Mouse (Mus musculus) midbrain, embryonic 10.5 days (tissue): ENCODE measurements around the gene Fth1. TPM values are rescaled to one million over a fixed set of nuclear protein-coding genes. Genes with fewer than 3 reads are reported as not detected.
"Not testable (repeated sequence)": the region's sequence is repeated elsewhere in the genome, so short reads cannot be mapped to it uniquely, and the experiment has no call there.

Experiments used
- DNase-seq: peaks from one replicate; pipeline ENCODE4 v3.0.0-alpha.2; 2017; ENCODE audit warnings: low spot score
- H3K27ac ChIP-seq: fragments of 300-500 bp; sonication (generic); replicated peaks from 2 replicates; pipeline ENCODE4 v1.5.1; 2016; ENCODE audit warnings: mild to moderate bottlenecking
- H3K27me3 ChIP-seq: fragments of 300-500 bp; sonication (generic); 2 replicates; pipeline ENCODE4 v1.6.1; 2016; ENCODE audit warnings: low read depth, mild to moderate bottlenecking; ENCODE audit not compliant: poor library complexity, severe bottlenecking
- H3K36me3 ChIP-seq: fragments of 300-500 bp; sonication (generic); 2 replicates; pipeline ENCODE4 v1.6.1; 2016; ENCODE audit warnings: mild to moderate bottlenecking, moderate library complexity
- H3K4me1 ChIP-seq: fragments of 300-500 bp; sonication (generic); 2 replicates; pipeline ENCODE4 v1.6.1; 2016
- H3K4me3 ChIP-seq: fragments of 300-500 bp; sonication (generic); 2 replicates; pipeline ENCODE4 v1.5.1; 2016; ENCODE audit warnings: mild to moderate bottlenecking, moderate library complexity
- H3K9me3 ChIP-seq: fragments of 300-500 bp; sonication (generic); replicated peaks from 2 replicates; pipeline ENCODE4 v1.6.1; 2016; ENCODE audit warnings: mild to moderate bottlenecking
- WGBS: fragments of 180-500 bp; shearing (Covaris S2); methylation state at CpG from one replicate; pipeline ENCODE4 v1.1.7; 2016; 5-methylcytosine and 5-hydroxymethylcytosine counted together
- polyA plus RNA-seq: library from polyadenylated mRNA; unstranded; fragments of >200 nt; fragmentation: Nextera tagmentation; extraction: Ambion mirVana; gene quantifications from 2 replicates; pipeline ENCODE4 v1.2.1, GENCODE M21; 2016

Fth1 gene
- polyA plus RNA-seq, 1 experiment from 2014 or later, result 1,398 TPM

DNA sequence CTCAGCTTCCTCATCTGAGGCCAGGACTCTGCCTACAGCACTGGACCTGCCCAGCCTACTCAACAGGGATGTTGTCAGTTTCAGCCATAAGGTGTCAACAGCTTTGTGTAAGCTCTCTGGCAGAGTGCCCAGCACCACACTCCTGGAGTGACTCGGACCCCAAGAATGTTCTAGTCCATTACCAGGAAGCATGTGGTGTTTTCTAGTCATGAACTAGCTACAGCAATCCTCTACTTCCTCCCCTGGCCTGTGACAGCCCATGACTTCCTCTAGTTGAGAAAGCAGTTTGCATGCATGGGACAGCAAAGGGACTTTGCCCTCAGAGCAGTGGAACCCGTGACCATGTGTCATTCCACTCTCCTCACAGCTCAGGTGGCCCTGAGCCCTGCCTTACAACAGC is 5.5 kb upstream of the Fth1 start:
- H3K9me3 ChIP-seq, H3K27me3 ChIP-seq, H3K36me3 ChIP-seq, H3K4me3 ChIP-seq, H3K4me1 ChIP-seq, H3K27ac ChIP-seq, DNase-seq: not testable (repeated sequence)
- 73% methylated on average over 2 of the region's 2 CpGs for WGBS

DNA sequence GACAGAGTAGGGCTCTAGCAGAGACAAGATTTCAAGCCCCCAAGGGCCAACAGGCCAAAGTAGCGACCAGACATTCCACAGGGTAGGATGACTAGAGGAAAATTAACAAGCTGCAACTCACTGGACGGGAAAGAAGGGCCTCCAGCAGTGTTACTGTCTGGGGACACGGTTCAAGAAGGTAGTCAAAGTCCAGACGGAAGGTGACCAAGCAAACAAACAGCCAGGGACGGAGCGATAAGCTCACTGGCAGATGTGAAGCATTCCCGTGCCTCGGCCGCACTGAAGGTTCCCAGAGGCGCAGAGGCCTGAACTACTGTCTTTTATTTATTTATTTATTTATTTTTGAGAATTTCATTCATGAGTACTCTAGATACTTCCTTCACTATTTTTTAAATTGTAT is 3.3 kb upstream of the Fth1 start:
- Histone ChIP-seq H3K4me3 (no peak overlapping the region), H3K9me3 (no peaks in the 10 kb centered on the region), H3K27me3 (no peaks in the 10 kb centered on the region), H3K4me1 (peaks cover 11% of the 10 kb centered on the region), H3K36me3 (no peaks in the 10 kb centered on the region), H3K27ac (no peak overlapping the region)
- WGBS, result 68% methylated on average over 10 of the region's 10 CpGs
- DNase-seq, result no peak

DNA sequence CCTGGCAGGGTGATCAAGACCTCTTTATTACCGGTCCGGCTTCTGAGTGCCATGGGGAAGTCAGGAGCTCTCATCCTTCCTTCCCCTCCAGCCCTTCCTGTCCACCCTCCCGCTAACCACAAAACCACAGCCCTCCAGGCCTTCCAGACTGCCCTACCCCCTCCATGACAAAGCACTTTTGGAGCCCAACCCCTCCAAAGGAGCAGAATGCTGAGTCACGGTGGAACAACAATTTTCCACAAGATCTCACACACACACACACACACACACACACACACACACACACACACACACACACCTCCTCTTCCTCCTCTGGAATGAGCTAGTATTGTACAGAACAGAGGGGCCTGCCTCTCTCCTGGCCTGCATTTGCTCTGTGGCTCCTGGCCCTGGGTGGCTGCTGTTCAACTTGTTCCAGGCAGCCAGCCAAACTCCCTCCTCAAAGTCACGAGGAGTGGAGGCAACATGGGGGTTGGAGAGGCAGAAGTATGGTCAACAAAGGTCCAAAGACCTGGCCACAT is 1.9 kb upstream of the Fth1 start:
- H3K36me3 ChIP-seq, result no peaks in the 10 kb centered on the region
- H3K27ac ChIP-seq, result peak overlapping the region; percentile 33; the same call in 1 of the 2 replicates
- DNase-seq, result no peak
- H3K9me3 ChIP-seq, result no peaks in the 10 kb centered on the region
- H3K4me1 ChIP-seq, result peaks cover 17% of the 10 kb centered on the region
- 73% methylated on average over 5 of the region's 5 CpGs for WGBS
- H3K27me3 ChIP-seq, result no peaks in the 10 kb centered on the region
- H3K4me3 ChIP-seq, result no peak overlapping the region

DNA sequence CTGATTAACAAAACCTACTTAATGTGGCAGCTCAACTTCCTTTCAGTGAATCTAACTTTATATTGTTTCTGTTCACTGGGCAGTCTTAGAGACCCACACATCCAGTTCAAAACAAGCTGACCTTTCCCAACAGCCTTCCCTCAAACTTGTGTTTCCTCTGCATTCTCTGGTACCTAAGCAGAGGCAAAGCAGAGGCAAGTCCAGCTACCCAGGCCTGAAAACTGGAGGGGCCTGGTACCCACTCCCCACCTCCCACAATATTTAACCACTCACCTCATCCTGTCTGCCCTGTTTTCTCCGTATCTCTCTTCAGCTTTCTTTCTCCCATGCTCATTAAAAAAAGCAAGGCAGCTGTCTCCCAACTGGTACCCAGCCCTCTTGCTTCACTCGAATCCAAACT is 1.2 kb upstream of the Fth1 start:
- Histone ChIP-seq H3K36me3 (peaks cover 4% of the 10 kb centered on the region), H3K9me3 (no peaks in the 10 kb centered on the region), H3K27ac (no peak overlapping the region), H3K4me3 (no peak overlapping the region), H3K27me3 (no peaks in the 10 kb centered on the region), H3K4me1 (peaks cover 23% of the 10 kb centered on the region)
- DNase-seq, result no peak
- 91% methylated on average over 2 of the region's 2 CpGs for WGBS

DNA sequence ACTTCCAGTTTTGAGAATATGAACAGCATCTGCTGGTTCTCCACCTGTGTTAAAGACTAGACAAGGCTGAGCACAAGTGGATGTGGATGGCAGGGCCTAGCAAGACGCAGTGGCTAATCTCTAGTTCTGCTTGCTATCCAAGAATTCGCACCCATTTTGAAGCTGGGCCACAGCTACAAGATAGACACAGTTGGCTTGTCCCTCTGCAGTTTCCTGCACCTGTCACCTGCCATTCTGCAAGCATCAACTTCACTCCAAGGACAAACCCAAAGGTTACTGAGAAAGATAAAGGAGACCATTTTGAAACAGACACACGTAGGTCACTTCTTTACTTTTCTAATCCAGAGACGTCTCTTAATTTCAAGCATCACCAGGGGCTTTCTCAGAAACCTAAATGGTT is 1.2 kb downstream of the Fth1 start:
- Histone ChIP-seq H3K9me3 (no peaks in the 10 kb centered on the region), H3K27me3 (no peaks in the 10 kb centered on the region), H3K4me3 (peak overlapping the region; percentile 92), H3K4me1 (peaks cover 24% of the 10 kb centered on the region), H3K27ac (peak overlapping the region; percentile 93), H3K36me3 (peaks cover 27% of the 10 kb centered on the region)
- DNase-seq, result no peak
- 68% methylated on average over 4 of the region's 4 CpGs for WGBS

DNA sequence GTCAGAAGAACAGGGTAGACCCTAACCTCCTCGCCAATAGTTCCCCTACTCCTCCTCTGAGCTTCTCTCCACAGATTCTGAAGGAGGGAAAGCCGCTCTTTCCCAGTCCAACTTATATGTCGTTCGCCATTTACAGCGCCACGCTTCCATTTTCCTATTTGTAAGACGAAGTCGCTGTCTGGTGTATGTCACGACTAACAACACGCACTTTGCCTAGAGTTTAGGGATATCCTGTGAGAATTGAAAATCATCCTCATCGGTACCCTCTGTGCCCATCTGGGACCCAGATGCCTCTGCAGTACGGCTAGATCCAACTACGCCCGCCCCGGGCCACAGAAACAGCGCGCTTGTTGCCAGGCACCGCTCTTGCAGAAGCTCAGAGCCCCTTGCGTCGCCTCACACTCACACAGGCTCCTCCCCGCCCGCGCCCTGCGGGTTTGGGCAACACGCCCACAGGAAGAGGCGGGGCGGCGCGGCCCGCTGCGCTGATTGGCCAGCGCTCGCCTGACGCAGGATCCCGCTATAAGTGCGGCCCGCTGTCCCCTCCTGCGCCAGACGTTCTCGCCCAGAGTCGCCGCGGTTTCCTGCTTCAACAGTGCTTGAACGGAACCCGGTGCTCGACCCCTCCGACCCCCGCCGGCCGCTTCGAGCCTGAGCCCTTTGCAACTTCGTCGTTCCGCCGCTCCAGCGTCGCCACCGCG is 1.9 kb downstream of the Fth1 start:
- Histone ChIP-seq H3K36me3 (peaks cover 27% of the 10 kb centered on the region), H3K4me1 (peaks cover 27% of the 10 kb centered on the region), H3K9me3 (no peaks in the 10 kb centered on the region), H3K27me3 (no peaks in the 10 kb centered on the region), H3K27ac (peak overlapping the region; percentile 93), H3K4me3 (peak overlapping the region; percentile 92)
- DNase-seq, result peak; percentile 98
- under 1% methylated on average over 59 of the region's 59 CpGs for WGBS

DNA sequence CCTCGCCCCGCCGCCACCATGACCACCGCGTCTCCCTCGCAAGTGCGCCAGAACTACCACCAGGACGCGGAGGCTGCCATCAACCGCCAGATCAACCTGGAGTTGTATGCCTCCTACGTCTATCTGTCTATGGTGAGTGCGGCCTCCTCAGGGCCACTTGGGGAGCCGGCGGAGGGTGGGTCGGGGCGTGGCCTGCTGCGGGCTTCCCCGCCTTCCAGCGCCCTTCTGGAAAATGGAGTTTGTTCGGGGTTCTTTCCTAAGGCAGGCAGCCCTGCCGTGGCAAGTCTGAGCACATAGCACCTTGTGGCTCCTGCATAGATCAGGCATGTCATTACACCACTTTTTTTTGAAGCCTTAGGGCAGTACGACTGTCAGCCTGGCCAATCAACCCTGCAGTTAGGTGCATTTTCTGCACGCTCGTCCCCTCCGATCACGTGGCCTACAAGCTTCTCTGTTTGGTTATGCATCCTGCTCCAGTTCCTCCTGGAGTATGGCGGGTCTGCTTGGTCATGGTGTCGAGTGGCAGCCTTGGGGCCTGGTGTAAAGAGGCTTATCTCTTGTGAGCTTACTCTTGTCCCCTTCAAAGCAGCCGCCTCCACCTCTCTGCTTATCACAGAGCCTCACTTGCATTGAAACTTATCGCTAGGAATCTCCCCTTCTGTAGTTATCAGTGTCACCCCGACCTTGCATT is 2.6 kb downstream of the Fth1 start:
- DNase-seq, result peak; percentile 56
- H3K27me3 ChIP-seq, result no peaks in the 10 kb centered on the region

DNA sequence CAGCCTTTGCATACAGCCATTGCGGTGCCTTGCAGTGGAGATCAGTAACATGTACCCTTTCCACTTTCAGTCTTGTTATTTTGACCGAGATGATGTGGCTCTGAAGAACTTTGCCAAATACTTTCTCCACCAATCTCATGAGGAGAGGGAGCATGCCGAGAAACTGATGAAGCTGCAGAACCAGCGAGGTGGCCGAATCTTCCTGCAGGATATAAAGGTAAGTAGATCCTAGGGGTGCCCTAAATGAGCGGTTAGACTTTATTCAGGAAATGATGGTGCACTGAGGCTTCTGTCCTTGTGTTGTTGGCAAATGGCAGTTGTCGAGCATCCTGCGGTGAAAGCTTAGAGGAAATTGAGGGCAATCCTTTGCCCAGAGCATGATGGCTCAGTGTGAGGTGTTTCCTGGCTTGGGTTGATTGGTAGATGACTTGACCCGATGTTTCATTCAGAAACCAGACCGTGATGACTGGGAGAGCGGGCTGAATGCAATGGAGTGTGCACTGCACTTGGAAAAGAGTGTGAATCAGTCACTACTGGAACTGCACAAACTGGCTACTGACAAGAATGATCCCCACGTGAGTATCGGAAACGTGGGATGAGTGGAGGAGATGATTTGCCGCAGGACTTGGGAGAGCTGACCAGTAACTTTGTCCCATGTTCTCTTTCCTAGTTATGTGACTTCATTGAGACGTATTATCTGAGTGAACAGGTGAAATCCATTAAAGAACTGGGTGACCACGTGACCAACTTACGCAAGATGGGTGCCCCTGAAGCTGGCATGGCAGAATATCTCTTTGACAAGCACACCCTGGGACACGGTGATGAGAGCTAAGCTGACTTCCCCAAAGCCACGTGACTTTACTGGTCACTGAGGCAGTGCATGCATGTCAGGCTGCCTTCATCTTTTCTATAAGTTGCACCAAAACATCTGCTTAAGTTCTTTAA is 4.0 kb downstream of the Fth1 start:
- Histone ChIP-seq H3K27me3 (no peaks in the 10 kb centered on the region), H3K4me1 (peaks cover 30% of the 10 kb centered on the region), H3K9me3 (no peaks in the 10 kb centered on the region), H3K36me3 (peaks cover 27% of the 10 kb centered on the region), H3K27ac (no peak overlapping the region), H3K4me3 (peak overlapping the region; percentile 92)
- DNase-seq, result no peak
- WGBS, result 95% methylated on average over 20 of the region's 20 CpGs

More for the DNA sequence above, 2.6 kb downstream of the Fth1 start:
- Histone ChIP-seq H3K36me3 (peaks cover 27% of the 10 kb centered on the region), H3K4me3 (peak overlapping the region; percentile 92), H3K4me1 (peaks cover 30% of the 10 kb centered on the region), H3K9me3 (no peaks in the 10 kb centered on the region), H3K27ac (peak overlapping the region; percentile 93)
- under 1% methylated on average over 31 of the region's 31 CpGs for WGBS

DNA sequence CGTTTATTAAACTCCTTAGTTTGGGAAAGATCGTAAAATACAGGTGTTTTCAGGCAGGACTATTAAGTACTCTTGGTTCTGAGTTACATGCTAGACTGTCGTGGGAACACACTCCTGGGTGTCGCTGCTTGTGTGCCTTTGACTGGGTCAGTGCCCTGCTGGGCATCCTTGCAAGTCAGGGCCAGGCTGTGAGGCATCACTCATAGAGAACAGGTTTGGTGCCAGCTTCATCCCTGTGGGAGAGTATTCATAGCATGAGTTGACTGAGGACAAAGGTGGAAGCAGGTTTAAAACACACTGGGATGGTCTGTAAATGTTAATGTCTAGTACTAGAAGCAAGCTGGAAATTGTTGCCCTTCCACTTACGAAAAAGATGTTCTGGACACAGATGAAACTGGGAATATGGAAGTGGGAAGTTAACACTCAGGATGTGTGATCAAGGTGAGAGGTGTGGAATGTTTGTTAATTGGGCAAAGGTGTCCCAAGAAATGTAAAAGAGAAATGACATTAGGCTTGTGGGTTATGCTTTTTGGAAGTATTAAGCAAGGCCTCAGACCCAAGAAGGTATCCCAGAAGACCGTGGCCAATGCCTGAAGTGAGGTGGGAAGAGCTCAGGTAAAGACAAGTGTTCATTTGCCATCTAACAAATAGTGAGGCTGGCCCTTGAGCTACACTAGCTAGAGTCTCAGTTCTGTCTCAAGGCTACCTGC is 4.9 kb downstream of the Fth1 start:
- WGBS, result 92% methylated on average over 6 of the region's 6 CpGs
- DNase-seq, result no peak
- Histone ChIP-seq H3K9me3 (no peaks in the 10 kb centered on the region), H3K27ac (no peak overlapping the region), H3K36me3 (peaks cover 27% of the 10 kb centered on the region), H3K4me3 (no peak overlapping the region), H3K27me3 (no peaks in the 10 kb centered on the region), H3K4me1 (peaks cover 33% of the 10 kb centered on the region)

DNA sequence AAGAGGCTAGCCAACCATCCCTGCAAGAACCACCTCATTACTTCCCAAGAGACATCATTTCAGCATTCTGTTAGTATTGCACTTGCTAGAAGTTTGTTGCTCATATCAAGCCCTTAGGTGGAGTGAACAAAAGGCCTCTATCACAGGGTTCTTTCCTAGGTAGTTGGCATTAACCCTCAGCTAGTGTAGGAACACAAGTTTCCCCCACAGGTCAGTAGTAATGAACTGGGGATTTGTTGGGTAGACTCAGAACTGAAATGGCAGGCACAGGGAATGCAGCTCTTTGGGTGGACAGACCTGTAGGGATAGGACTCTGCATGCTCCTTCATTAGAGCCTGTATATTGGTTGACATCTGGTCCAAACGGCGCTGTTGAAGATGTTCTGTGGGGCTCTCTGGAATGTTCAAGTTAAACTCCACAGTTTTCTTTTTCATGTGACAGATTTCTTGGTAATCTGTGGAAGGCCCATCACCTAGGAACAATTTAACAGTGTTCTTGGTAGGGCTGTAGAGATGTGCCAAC is 5.6 kb downstream of the Fth1 start:
- Histone ChIP-seq H3K27ac (no peak overlapping the region), H3K36me3 (peaks cover 27% of the 10 kb centered on the region), H3K4me1 (peaks cover 35% of the 10 kb centered on the region), H3K4me3 (no peak overlapping the region), H3K27me3 (no peaks in the 10 kb centered on the region), H3K9me3 (no peaks in the 10 kb centered on the region)
- WGBS, result 83% methylated on average over 2 of the region's 2 CpGs
- no peak for DNase-seq

DNA sequence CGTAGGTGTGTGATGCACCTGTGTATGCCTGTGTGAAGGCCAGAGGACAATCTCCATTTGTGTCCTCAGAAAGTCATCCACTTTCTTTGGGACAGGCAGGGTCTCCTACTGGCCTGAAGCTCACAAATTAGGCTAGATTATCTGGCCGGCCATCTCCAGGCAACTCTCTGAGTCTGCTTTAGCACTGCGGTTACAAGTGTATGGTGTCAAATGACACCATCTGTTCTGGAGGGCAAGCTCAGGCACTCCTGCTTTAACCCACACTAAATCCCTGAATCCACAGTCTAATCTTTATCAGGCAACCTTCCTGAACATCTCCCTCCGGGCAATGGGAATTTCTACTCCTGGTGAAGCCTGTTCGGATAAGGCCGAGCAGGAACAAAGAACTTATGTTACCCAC is 6.8 kb downstream of the Fth1 start:
- H3K4me3 ChIP-seq, result no peak overlapping the region
- no peak for DNase-seq

DNA sequence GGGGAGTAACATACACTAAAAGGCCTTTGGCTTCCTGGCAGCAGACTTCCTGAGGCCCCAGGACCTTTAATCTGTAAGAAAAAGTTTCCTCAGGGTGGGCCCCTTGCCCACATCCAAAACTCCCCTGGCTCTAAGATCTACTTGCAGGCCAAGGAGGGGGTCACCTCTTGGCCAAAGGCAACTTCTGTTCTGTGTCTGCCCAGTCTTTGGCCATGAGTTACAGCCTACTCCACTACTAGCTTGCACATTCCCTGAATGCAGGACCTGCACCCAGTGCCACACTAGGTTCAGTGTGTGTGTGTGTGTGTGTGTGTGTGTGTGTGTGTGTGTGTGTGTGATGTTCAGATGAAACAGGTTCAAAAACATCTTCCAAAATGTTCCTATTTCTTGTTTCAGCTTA is 7.2 kb downstream of the Fth1 start:
- no peaks in the 10 kb centered on the region for H3K9me3 ChIP-seq
- H3K4me1 ChIP-seq, result peaks cover 28% of the 10 kb centered on the region
- no peak overlapping the region for H3K4me3 ChIP-seq
- peaks cover 7% of the 10 kb centered on the region for H3K27me3 ChIP-seq
- H3K36me3 ChIP-seq, result peaks cover 27% of the 10 kb centered on the region
- no peak for DNase-seq
- H3K27ac ChIP-seq, result no peak overlapping the region

More for the DNA sequence above, 6.8 kb downstream of the Fth1 start:
- H3K9me3 ChIP-seq, result no peaks in the 10 kb centered on the region
- 57% methylated on average over 6 of the region's 6 CpGs for WGBS
- H3K36me3 ChIP-seq, result peaks cover 27% of the 10 kb centered on the region
- H3K27me3 ChIP-seq, result peaks cover 3% of the 10 kb centered on the region
- peaks cover 27% of the 10 kb centered on the region for H3K4me1 ChIP-seq
- H3K27ac ChIP-seq, result no peak overlapping the region
